Mouse (Mus musculus): ENCODE data around the gene Pdzrn4. TPM values are rescaled to one million over a fixed set of nuclear protein-coding genes. Genes with fewer than 3 reads are reported as not detected.

Gene Pdzrn4
- polyA plus RNA-seq, 1 experiment from 2014 or later = 16.4 TPM

- Histone ChIP-seq H3K36me3 (no peaks in the 10 kb centered on the region), H3K4me3 (no peak overlapping the region), H3K27ac (replicated peaks) (no peak overlapping the region; the same call in 1 of the 2 replicates), H3K9ac (replicated peaks) (no peak overlapping the region), H3K27me3 (no peaks in the 10 kb centered on the region), H3K4me2 (replicated peaks) (no peak overlapping the region), H3K9me3 (no peaks in the 10 kb centered on the region), H3K4me1 (peaks cover 27% of the 10 kb centered on the region)
- 25% methylated on average over 3 of the region's 3 CpGs for WGBS
- peak; percentile 65 for ATAC-seq (replicated peaks)
Measured at GRCm38 (mm10) chr15:92417120-92417519, 20.4 kb downstream of the Pdzrn4 start.

- no peak overlapping the region for H3K27ac ChIP-seq (replicated peaks)
- no peak for ATAC-seq (replicated peaks)
Measured at GRCm38 (mm10) chr15:92434605-92435004, 37.9 kb downstream of the Pdzrn4 start.

GRCm38 (mm10) chr15:92435306-92435705 lies 38.6 kb downstream of the Pdzrn4 start:
- H3K9ac ChIP-seq (replicated peaks) = no peak overlapping the region
- no peaks in the 10 kb centered on the region for H3K9me3 ChIP-seq
- 20% methylated on average over 4 of the region's 4 CpGs for WGBS
- no peak overlapping the region for H3K27ac ChIP-seq (replicated peaks)
- H3K4me3 ChIP-seq = no peak overlapping the region
- H3K4me2 ChIP-seq (replicated peaks) = no peak overlapping the region
- no peaks in the 10 kb centered on the region for H3K27me3 ChIP-seq
- H3K36me3 ChIP-seq = no peaks in the 10 kb centered on the region
- no peak for ATAC-seq (replicated peaks)
- H3K4me1 ChIP-seq = peaks cover 3% of the 10 kb centered on the region; the same call in 1 of the 2 replicates

More at GRCm38 (mm10) chr15:92434605-92435004, 37.9 kb downstream of the Pdzrn4 start:
- Histone ChIP-seq H3K4me2 (replicated peaks) (no peak overlapping the region), H3K4me3 (no peak overlapping the region), H3K27me3 (no peaks in the 10 kb centered on the region), H3K9ac (replicated peaks) (no peak overlapping the region), H3K4me1 (peaks cover 3% of the 10 kb centered on the region; the same call in 1 of the 2 replicates), H3K36me3 (no peaks in the 10 kb centered on the region), H3K9me3 (no peaks in the 10 kb centered on the region)
- WGBS = 5% methylated on average over 6 of the region's 6 CpGs

GRCm38 (mm10) chr15:92441630-92442180 lies 45.0 kb downstream of the Pdzrn4 start:
- Histone ChIP-seq H3K9me3 (no peaks in the 10 kb centered on the region), H3K27ac (replicated peaks) (no peak overlapping the region), H3K27me3 (no peaks in the 10 kb centered on the region), H3K9ac (replicated peaks) (no peak overlapping the region), H3K4me1 (peaks cover 6% of the 10 kb centered on the region; the same call in 1 of the 2 replicates), H3K4me3 (no peak overlapping the region), H3K4me2 (replicated peaks) (peak overlapping the region; percentile 12), H3K36me3 (no peaks in the 10 kb centered on the region)
- 53% methylated on average over 19 of the region's 19 CpGs for WGBS
- no peak for ATAC-seq (replicated peaks)

GRCm38 (mm10) chr15:92447708-92448147 lies 51.0 kb downstream of the Pdzrn4 start:
- 33% methylated on average over 8 of the region's 8 CpGs for WGBS
- Histone ChIP-seq H3K9me3 (no peaks in the 10 kb centered on the region), H3K27ac (replicated peaks) (no peak overlapping the region), H3K27me3 (no peaks in the 10 kb centered on the region), H3K4me1 (peaks cover 4% of the 10 kb centered on the region), H3K4me2 (replicated peaks) (no peak overlapping the region), H3K36me3 (no peaks in the 10 kb centered on the region), H3K4me3 (no peak overlapping the region), H3K9ac (replicated peaks) (no peak overlapping the region)
- peak; percentile 51; the same call in 1 of the 2 replicates for ATAC-seq (replicated peaks)

GRCm38 (mm10) chr15:92449112-92449511 lies 52.4 kb downstream of the Pdzrn4 start:
- Histone ChIP-seq H3K27ac (replicated peaks) (no peak overlapping the region), H3K9me3 (no peaks in the 10 kb centered on the region), H3K9ac (replicated peaks) (no peak overlapping the region), H3K4me3 (no peak overlapping the region), H3K4me1 (peaks cover 4% of the 10 kb centered on the region), H3K36me3 (no peaks in the 10 kb centered on the region), H3K4me2 (replicated peaks) (no peak overlapping the region), H3K27me3 (no peaks in the 10 kb centered on the region)
- 95% methylated on average over 8 of the region's 8 CpGs for WGBS
- ATAC-seq (replicated peaks) = no peak

- Histone ChIP-seq H3K9me3 (no peaks in the 10 kb centered on the region), H3K9ac (replicated peaks) (no peak overlapping the region), H3K4me2 (replicated peaks) (no peak overlapping the region), H3K4me1 (peaks cover 4% of the 10 kb centered on the region), H3K36me3 (no peaks in the 10 kb centered on the region), H3K4me3 (no peak overlapping the region), H3K27ac (replicated peaks) (no peak overlapping the region), H3K27me3 (no peaks in the 10 kb centered on the region)
- WGBS = 90% methylated on average over 7 of the region's 7 CpGs
- ATAC-seq (replicated peaks) = no peak
Measured at GRCm38 (mm10) chr15:92452620-92453019, 55.9 kb downstream of the Pdzrn4 start.

GRCm38 (mm10) chr15:92482198-92482597 lies 85.5 kb downstream of the Pdzrn4 start:
- Histone ChIP-seq H3K27me3 (no peaks in the 10 kb centered on the region), H3K9ac (replicated peaks) (no peak overlapping the region), H3K4me3 (no peak overlapping the region), H3K36me3 (no peaks in the 10 kb centered on the region), H3K27ac (replicated peaks) (no peak overlapping the region), H3K4me1 (no peaks in the 10 kb centered on the region), H3K9me3 (no peaks in the 10 kb centered on the region), H3K4me2 (replicated peaks) (no peak overlapping the region)
- 0 out of 2 replicates have a peak, but pooled peaks have one; percentile 46 for ATAC-seq (replicated peaks)
- 69% methylated on average over 6 of the region's 6 CpGs for WGBS

GRCm38 (mm10) chr15:92491376-92491775 lies 94.7 kb downstream of the Pdzrn4 start:
- Histone ChIP-seq H3K9me3 (no peaks in the 10 kb centered on the region), H3K4me3 (no peak overlapping the region), H3K9ac (replicated peaks) (no peak overlapping the region), H3K27ac (replicated peaks) (no peak overlapping the region), H3K36me3 (no peaks in the 10 kb centered on the region), H3K27me3 (no peaks in the 10 kb centered on the region), H3K4me1 (0 out of 2 replicates have a peak, but pooled peaks cover 7% of the 10 kb centered on the region), H3K4me2 (replicated peaks) (no peak overlapping the region)
- 91% methylated on average over 3 of the region's 3 CpGs for WGBS
- ATAC-seq (replicated peaks) = no peak

- Histone ChIP-seq H3K4me1 (peaks cover 14% of the 10 kb centered on the region), H3K9ac (replicated peaks) (no peak overlapping the region), H3K27me3 (no peaks in the 10 kb centered on the region), H3K4me2 (replicated peaks) (no peak overlapping the region), H3K27ac (replicated peaks) (no peak overlapping the region), H3K9me3 (no peaks in the 10 kb centered on the region), H3K36me3 (no peaks in the 10 kb centered on the region), H3K4me3 (no peak overlapping the region)
- 58% methylated on average over 12 of the region's 12 CpGs for whole genome bisulfite sequencing
- peak; percentile 41; the same call in 1 of the 2 replicates for ATAC-seq (replicated peaks)
Measured at GRCm38 (mm10) chr15:92495465-92496174, 98.9 kb downstream of the Pdzrn4 start.

- Histone ChIP-seq H3K4me2 (replicated peaks) (no peak overlapping the region), H3K9ac (replicated peaks) (no peak overlapping the region), H3K27me3 (no peaks in the 10 kb centered on the region), H3K27ac (replicated peaks) (no peak overlapping the region), H3K9me3 (no peaks in the 10 kb centered on the region), H3K4me1 (peaks cover 14% of the 10 kb centered on the region), H3K36me3 (no peaks in the 10 kb centered on the region), H3K4me3 (no peak overlapping the region)
- no peak for ATAC-seq (replicated peaks)
- 15% methylated on average over 9 of the region's 9 CpGs for WGBS
Measured at GRCm38 (mm10) chr15:92500276-92500838, 103.7 kb downstream of the Pdzrn4 start.

- Histone ChIP-seq H3K4me1 (peaks cover 8% of the 10 kb centered on the region), H3K36me3 (no peaks in the 10 kb centered on the region), H3K4me2 (replicated peaks) (no peak overlapping the region), H3K9me3 (no peaks in the 10 kb centered on the region), H3K4me3 (no peak overlapping the region), H3K27ac (replicated peaks) (no peak overlapping the region), H3K27me3 (no peaks in the 10 kb centered on the region), H3K9ac (replicated peaks) (no peak overlapping the region)
- ATAC-seq (replicated peaks) = no peak
- WGBS = 87% methylated on average over 1 of the region's 1 CpGs
Measured at GRCm38 (mm10) chr15:92502797-92503196, 106.1 kb downstream of the Pdzrn4 start.
